Mouse (Mus musculus) cerebellum, adult 2 months (tissue): ENCODE results near the gene Ecm1.

Experiments
- CTCF ChIP-seq: fragments of 200-500 bp; IDR thresholded peaks from 2 replicates; pipeline ENCODE4 v1.5.1; 2011; ENCODE audit warnings: low read depth, mild to moderate bottlenecking, control low read depth, low read length, moderate library complexity, borderline replicate concordance; ENCODE audit not compliant: insufficient read depth
- POLR2A ChIP-seq: fragments of 200-500 bp; IDR thresholded peaks from 2 replicates; pipeline ENCODE4 v1.6.1; 2011; ENCODE audit warnings: low read length, control low read depth, borderline replicate concordance; ENCODE audit not compliant: insufficient read depth

DNA sequence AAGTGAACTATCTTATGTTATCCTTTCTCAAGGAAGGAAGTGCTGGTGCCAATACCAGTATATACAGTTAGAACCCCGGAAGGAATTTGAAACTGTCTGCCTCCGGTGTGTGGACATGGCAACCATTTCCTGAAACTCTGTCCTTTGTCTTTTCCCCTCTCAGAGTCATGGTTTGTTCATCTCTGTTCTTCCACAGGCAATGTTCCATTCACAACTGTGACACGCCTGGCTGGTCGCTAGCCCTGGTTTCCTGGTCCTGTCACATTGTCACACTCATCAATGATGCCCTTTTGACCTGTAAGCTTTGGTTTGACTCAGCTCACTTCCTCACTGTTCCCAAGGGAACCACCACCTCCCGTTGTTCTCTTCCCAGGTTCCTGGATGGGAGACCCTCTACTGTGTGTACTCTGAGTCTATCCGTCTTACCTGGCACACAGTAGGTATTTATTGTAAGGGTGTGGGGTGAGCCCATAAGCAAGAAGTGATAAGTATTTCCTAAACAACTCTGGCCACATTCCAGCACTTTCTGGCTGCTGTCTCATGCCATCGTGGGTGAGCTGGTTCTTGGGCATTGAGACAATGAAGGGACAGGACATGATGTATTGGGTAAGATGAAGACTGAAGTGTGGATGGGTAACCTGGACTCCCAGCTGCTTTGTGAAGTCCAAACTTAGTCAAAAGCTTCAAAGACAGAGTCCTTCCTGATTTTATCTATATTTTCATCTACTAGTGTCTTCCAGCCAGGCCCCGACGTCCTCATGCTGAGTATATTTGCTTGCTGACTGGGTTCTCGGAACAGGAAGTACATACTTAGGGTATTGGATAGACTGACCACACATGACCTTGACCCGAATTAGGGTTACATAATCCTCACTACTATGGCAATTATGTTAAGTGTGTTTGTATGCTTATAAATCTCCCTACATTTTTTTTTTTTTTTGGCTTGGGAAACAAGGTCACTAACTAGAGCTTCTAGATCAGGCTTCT lies 45.3 kb downstream of the Ecm1 start:
- no peak for TF ChIP-seq CTCF
- no peak for TF ChIP-seq POLR2A
